Mouse (Mus musculus) kidney, adult 8-10 months (tissue): ENCODE results near the gene Ssxb9.
"Not testable (repeated sequence)": the region's sequence is repeated elsewhere in the genome, so short reads cannot be mapped to it uniquely, and the experiment has no call there.

Experiments
- DNase-seq, 2 experiments: peaks; one replicate each; pipeline ENCODE4 v3.0.0; 2022

The Ssxb9 gene

GRCm38 (mm10) chrX:8366678-8367077 lies at the start of gene Ssxb9:
Gene Ssxb9, plus strand, starts transcription at chrX:8366978.
- not testable (repeated sequence) for DNase-seq

GRCm38 (mm10) chrX:8327124-8327523 lies 39.7 kb upstream of the Ssxb9 start, which contains the start of gene Ssxb10:
Gene Ssxb10, plus strand, starts transcription at chrX:8327424.
- DNase-seq, result no peak

- not testable (repeated sequence) for DNase-seq
Measured at GRCm38 (mm10) chrX:8413005-8413404, 46.2 kb downstream of the Ssxb9 start, which contains the start of gene Ssxb1. Gene Ssxb1, plus strand, starts transcription at chrX:8413305.
